In the genomic region with DNA sequence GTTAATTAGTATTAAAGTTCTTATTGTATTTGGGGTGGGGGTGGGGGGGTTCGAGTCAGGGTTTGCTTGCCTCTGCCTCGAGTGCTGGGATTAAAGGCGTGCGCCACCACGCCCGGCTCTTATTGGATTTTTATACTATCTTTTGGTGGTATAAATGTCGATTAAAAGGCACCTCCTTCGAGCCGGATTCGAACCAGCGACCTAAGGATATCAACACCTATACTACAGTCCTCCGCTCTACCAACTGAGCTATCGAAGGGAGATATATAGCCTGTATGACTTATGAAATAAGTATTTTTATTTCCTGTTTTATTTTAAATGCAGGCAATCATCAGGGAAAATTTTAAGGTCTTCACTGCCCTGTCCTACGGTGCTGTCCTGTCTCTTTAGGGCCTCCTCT, we compare ENCODE assay signal across 9 mouse cellular contexts. TPM values are rescaled to one million over a fixed set of nuclear protein-coding genes. Genes with fewer than 3 reads are reported as not detected.
DNase-seq lines count a peak whose midpoint lies in the region; ATAC-seq and TF ChIP-seq lines count a peak whose summit lies in the region.
"Had no signal": no experiment of that assay in that cellular context is flagged by ENCODE, and none has a peak within 500 bp of the region (broad histone marks: within the 10 kb centered on the region; RNA-seq: fewer than 3 reads in every experiment).

No protein-coding gene starts in this region.

- no peak for TF ChIP-seq POLR2A in CH12.LX (IDR thresholded peaks at IDR 0.05; ENCODE audit: low read depth, low read length)

- no peak overlapping the region for H3K9ac ChIP-seq in kidney, embryonic 15.5 days
- H3K9ac ChIP-seq in CH12.LX (ENCODE audit: insufficient read depth, low read depth): peak overlapping the region; percentile 30; the same call in 1 of the 2 replicates
- no peak overlapping the region for H3K9ac ChIP-seq in liver, embryonic 14.5 days (replicated peaks)

- 0 out of 2 replicates have a peak overlapping the region, but pooled peaks have one; percentile 1 for H3K4me2 ChIP-seq in kidney, embryonic 15.5 days
- peak overlapping the region; percentile 63 for H3K4me2 ChIP-seq in CH12.LX (ENCODE audit: insufficient read depth, low read depth, poor library complexity, severe bottlenecking)
- peak overlapping the region; percentile 73; the same call in 1 of the 2 replicates for H3K4me2 ChIP-seq in liver, embryonic 14.5 days (ENCODE audit: low read depth)

- TF ChIP-seq CTCF in CH12.LX (conservative IDR thresholded peaks at IDR 0.05 in 1 of 2, IDR thresholded peaks at IDR 0.05 in 1 of 2; ENCODE audit: low read depth in 2 of 2, low read length in 2 of 2): no peak
- TF ChIP-seq CTCF in liver, embryonic 14.5 days (IDR thresholded peaks at IDR 0.05; ENCODE audit: low read depth): no peak

- peaks cover 21% of the 10 kb centered on the region for H3K79me2 ChIP-seq in CH12.LX (replicated peaks; ENCODE audit: control insufficient read depth, extremely low read depth, insufficient read depth, poor library complexity, severe bottlenecking)

- 31% methylated on average over 14 of the region's 14 CpGs for WGBS in kidney, embryonic 15.5 days
- WGBS in liver, embryonic 14.5 days (ENCODE audit: insufficient replicate concordance): 4% methylated on average over 14 of the region's 14 CpGs

- no peak for TF ChIP-seq EP300 in CH12.LX (IDR thresholded peaks at IDR 0.05; ENCODE audit: low read length)
- no peak for TF ChIP-seq EP300 in liver, embryonic 14.5 days (IDR thresholded peaks at IDR 0.05; ENCODE audit: low read depth)

- dilution Hi-C loops in CH12.LX (cut with MboI; ENCODE audit: extremely low pct_ligation_motif_present, extremely low pct_unique_long_range_greater_than_20kb, low sequenced_read_pairs): no loop called here

- no peak overlapping the region for H3K27ac ChIP-seq in kidney, embryonic 15.5 days
- H3K27ac ChIP-seq in CH12.LX (ENCODE audit: insufficient read depth, low read depth): peak overlapping the region; percentile 77
- no peak overlapping the region for H3K27ac ChIP-seq in liver, embryonic 14.5 days

- H3K27me3 ChIP-seq in kidney, embryonic 15.5 days: no peaks in the 10 kb centered on the region
- H3K27me3 ChIP-seq in CH12.LX (replicated peaks): no peaks in the 10 kb centered on the region
- no peaks in the 10 kb centered on the region for H3K27me3 ChIP-seq in liver, embryonic 14.5 days (ENCODE audit: control insufficient read depth, insufficient read depth, low read length)

- peaks cover 6% of the 10 kb centered on the region for H3K36me3 ChIP-seq in kidney, embryonic 15.5 days
- H3K36me3 ChIP-seq in CH12.LX (replicated peaks in 1 of 2; ENCODE audit: control insufficient read depth in 1 of 2, insufficient read depth in 1 of 2, low read length in 1 of 2): peaks cover 7 to 8% of the 10 kb centered on the region in 2 experiments
- peaks cover 3% of the 10 kb centered on the region; the same call in 1 of the 2 replicates for H3K36me3 ChIP-seq in liver, embryonic 14.5 days (replicated peaks; ENCODE audit: control insufficient read depth, insufficient read depth, low read depth)

- no peak overlapping the region for H3K4me3 ChIP-seq in kidney, embryonic 15.5 days (replicated peaks)
- peak overlapping the region; percentile 36 to 45 (median 38) for H3K4me3 ChIP-seq in CH12.LX (replicated peaks in 1 of 3; ENCODE audit: low read depth in 2 of 3, low read length in 2 of 3, poor library complexity in 1 of 3)
- no peak overlapping the region for H3K4me3 ChIP-seq in liver, embryonic 14.5 days (ENCODE audit: insufficient read depth in 1 of 2, low read depth in 2 of 2, low read length in 2 of 2)

- in situ Hi-C loops in CH12.LX (cut with MboI; ENCODE audit: low pct_ligation_motif_present, low pct_unique_long_range_greater_than_20kb, low sequenced_read_pairs): loop anchor here (10.0 to 25.0 kb wide), 3 partner anchors 1382 to 1565 kb away; partner anchors contain the start of genes Hist1h2ag, Hist1h2bj, Hist1h4i and Zfp184

- no peak for ATAC-seq in kidney, embryonic 15.5 days (replicated peaks; ENCODE audit: low FRiP score)
- ATAC-seq in liver, embryonic 14.5 days (ENCODE audit: insufficient read depth): peak; percentile 58

- no peaks in the 10 kb centered on the region for H3K9me3 ChIP-seq in kidney, embryonic 15.5 days (replicated peaks)
- no peaks in the 10 kb centered on the region for H3K9me3 ChIP-seq in CH12.LX (replicated peaks; ENCODE audit: low read length)
- no peaks in the 10 kb centered on the region for H3K9me3 ChIP-seq in liver, embryonic 14.5 days (ENCODE audit: control insufficient read depth, low read length)

- H3K4me1 ChIP-seq in kidney, embryonic 15.5 days: peaks cover 42% of the 10 kb centered on the region
- peaks cover 5 to 28% of the 10 kb centered on the region in 2 experiments for H3K4me1 ChIP-seq in CH12.LX (ENCODE audit: control insufficient read depth in 1 of 2, insufficient read depth in 2 of 2)
- H3K4me1 ChIP-seq in liver, embryonic 14.5 days (replicated peaks; ENCODE audit: control insufficient read depth in 2 of 2, insufficient read depth in 2 of 2, low read length in 1 of 2): peaks cover 12 to 23% of the 10 kb centered on the region in 2 experiments

- no peak for TF ChIP-seq RAD21 in CH12.LX (IDR thresholded peaks at IDR 0.05; ENCODE audit: low read depth, low read length)

- no peak for DNase-seq in kidney, adult 11 months
- peak; percentile 90 for DNase-seq in CH12.LX (ENCODE audit: extremely low read depth)
- DNase-seq in brain, adult 2 months (ENCODE audit: low read depth, low spot score): peak; percentile 58
- DNase-seq in liver, embryonic 14.5 days (ENCODE audit: low read depth in 3 of 3, low spot score in 3 of 3): peak in 2 of 3 experiments; percentile 72 to 75
- no peak for DNase-seq in kidney, postnatal 25 days
- no peak for DNase-seq in heart, adult 18-20 months
- no peak for DNase-seq in gastrocnemius, postnatal 25 days

TF ChIP-seq in CH12.LX, 34 proteins besides CTCF, POLR2A, EP300 and RAD21:
- TF ChIP-seq TBP (conservative IDR thresholded peaks at IDR 0.05; ENCODE audit: low read depth, low read length) (peak; percentile 99), GABPA (IDR thresholded peaks at IDR 0.05; ENCODE audit: insufficient replicate concordance, low read depth, low read length) (no peak)
TF ChIP-seq in CH12.LX: peak in this region for 1.

RNA-seq across cellular contexts. Expression of gene Abt1, which starts 3.3 kb away (rescaled TPM):
- 13.5 and 13.7 TPM in 2 replicates for polyA plus RNA-seq in kidney, embryonic 15.5 days (2015; fragmentation: Nextera tagmentation; extraction: Ambion mirVana)
- 10.1 and 13.1 TPM in 2 replicates for total RNA-seq in CH12.LX (2012; rRNA removed)
- total RNA-seq in CH12.LX (2014; rRNA removed): 14.4 and 15.4 TPM in 2 replicates
- 11.7 and 12.9 TPM in 2 replicates for polyA plus RNA-seq in CH12.LX (2012; ENCODE audit: insufficient read length, low read depth)
- 2.4 and 4.0 TPM in 2 replicates for polyA plus RNA-seq in liver, embryonic 14.5 days (2012; rRNA removed)
- polyA plus RNA-seq in liver, embryonic 14.5 days (2014; fragmentation: Nextera tagmentation; extraction: Ambion mirVana): 5.2 and 5.3 TPM in 2 replicates
- total RNA-seq in heart, adult 18-20 months (2021): 1 to 10 TPM; 4.6 to 4.7 TPM
- total RNA-seq in gastrocnemius, postnatal 25 days (2021): 1 to 10 TPM; 2.9 to 3.7 TPM

RNA-seq across cellular contexts. Expression of gene Btn1a1, which starts 38.8 kb away (rescaled TPM):
- 0.08 and 0.12 TPM in 2 replicates for polyA plus RNA-seq in kidney, embryonic 15.5 days (2015; fragmentation: Nextera tagmentation; extraction: Ambion mirVana)
- 0.38 and 0.51 TPM in 2 replicates for total RNA-seq in CH12.LX (2012; rRNA removed)
- total RNA-seq in CH12.LX (2014; rRNA removed): 0.20 TPM in 2 replicates
- polyA plus RNA-seq in CH12.LX (2012; ENCODE audit: insufficient read length, low read depth): 0.08 and 0.21 TPM in 2 replicates
- polyA plus RNA-seq in liver, embryonic 14.5 days (2012; rRNA removed): 1.5 and 2.1 TPM in 2 replicates
- polyA plus RNA-seq in liver, embryonic 14.5 days (2014; fragmentation: Nextera tagmentation; extraction: Ambion mirVana): 1.5 and 1.8 TPM in 2 replicates
- total RNA-seq in heart, adult 18-20 months (2021): not detected
- not detected for total RNA-seq in gastrocnemius, postnatal 25 days (2021)
- total RNA-seq: layer of hippocampus, postnatal 25 days had no signal

RNA-seq across cellular contexts. Expression of gene Zfp322a, which starts 57.9 kb away (rescaled TPM):
- polyA plus RNA-seq in kidney, embryonic 15.5 days (2015; fragmentation: Nextera tagmentation; extraction: Ambion mirVana): 48.8 and 48.9 TPM in 2 replicates
- total RNA-seq in CH12.LX (2012; rRNA removed) (10.3 and 12.3 TPM in 2 replicates), CH12.LX (2014; rRNA removed) (17.7 and 20.0 TPM in 2 replicates)
- polyA plus RNA-seq in CH12.LX (2012; ENCODE audit: insufficient read length, low read depth): 10.3 and 10.5 TPM in 2 replicates
- polyA plus RNA-seq in liver, embryonic 14.5 days (2012; rRNA removed): 3.0 and 5.4 TPM in 2 replicates
- 11.9 and 12.5 TPM in 2 replicates for polyA plus RNA-seq in liver, embryonic 14.5 days (2014; fragmentation: Nextera tagmentation; extraction: Ambion mirVana)
- 10 to 100 TPM; 16.7 to 17.3 TPM for total RNA-seq in heart, adult 18-20 months (2021)
- 10 to 100 TPM in 1 of 2 experiments, 1 to 10 TPM in 1; 8.8 to 10.3 TPM for total RNA-seq in gastrocnemius, postnatal 25 days (2021)

Comparison
In these comparisons a context has a peak if more than half of its experiments do, and no peak if none do; other contexts are left out.
1. H3K4me2 ChIP-seq: peak in every context shown above with its lines; median percentile 73 in liver, embryonic 14.5 days; 63 in CH12.LX; 1 in kidney, embryonic 15.5 days.
2. H3K4me3 ChIP-seq: peak in CH12.LX (3 of 3); none in kidney, embryonic 15.5 days (single experiment) and liver, embryonic 14.5 days (0 of 2).
3. DNase-seq: peak in CH12.LX (single experiment), brain, adult 2 months (single experiment) and liver, embryonic 14.5 days (2 of 3); none in kidney, adult 11 months (single experiment), kidney, postnatal 25 days (0 of 2), heart, adult 18-20 months (0 of 2) and gastrocnemius, postnatal 25 days (single experiment).